Mouse (Mus musculus) left cerebral cortex, adult 8-10 months (tissue): Measurements from ENCODE around the gene Gm10354. TPM values are rescaled to one million over a fixed set of nuclear protein-coding genes. Genes with fewer than 3 reads are reported as not detected.
"Not testable (repeated sequence)": the region's sequence is repeated elsewhere in the genome, so short reads cannot be mapped to it uniquely, and the experiment has no call there.

Experiments
- DNase-seq, 2 experiments: peaks; one replicate each; pipeline ENCODE4 v3.0.0; 2022; ENCODE audit warnings: low spot score in 2 of 2
- total RNA-seq, 4 experiments: library from RNA; stranded (reverse); gene quantifications; 2 replicates each; pipeline ENCODE4 v1.2.4; 2022

Gm10354 gene
- not detected for total RNA-seq

DNA sequence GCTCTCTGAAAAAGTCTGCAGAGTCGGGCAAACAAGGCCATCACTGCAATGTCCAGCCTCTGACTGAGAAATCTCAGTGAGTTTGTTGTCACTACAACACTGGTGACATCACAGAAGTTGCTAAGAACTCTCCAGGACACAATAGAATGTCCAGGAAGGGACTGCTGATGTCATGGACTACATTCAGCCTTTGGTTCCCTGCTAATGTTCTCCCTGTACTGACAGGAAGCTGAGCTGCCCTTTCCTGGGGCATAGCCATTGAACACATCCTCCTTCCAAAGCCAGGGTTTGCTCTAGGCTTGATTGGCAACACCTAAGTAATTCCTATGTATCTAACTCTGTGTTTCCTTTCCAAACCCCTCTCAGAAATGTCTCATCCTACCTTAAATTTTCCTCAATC lies at the start of gene Gm10354:
TSS of gene Gm10354 (minus strand) at position 101 of the 400 bp plus-strand sequence.
- not testable (repeated sequence) for DNase-seq

DNA sequence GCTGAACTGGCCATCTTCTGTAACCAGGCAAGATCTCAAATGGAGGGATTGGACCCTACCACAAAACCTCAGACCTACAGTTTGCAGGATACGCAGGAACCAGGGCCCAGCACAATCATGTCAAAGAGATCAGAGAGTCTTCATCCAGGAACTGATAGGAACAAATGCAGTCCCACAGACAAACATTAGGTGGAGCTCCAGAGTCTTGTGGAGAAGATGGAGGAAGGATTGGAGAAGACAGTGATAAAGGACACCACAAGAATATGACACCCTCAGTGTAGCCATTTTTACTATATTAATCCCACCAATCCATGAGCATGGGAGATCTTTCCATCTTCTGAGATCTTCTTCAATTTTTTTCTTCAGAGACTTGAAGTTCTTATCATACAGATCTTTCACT lies 45.6 kb upstream of the Gm10354 start:
- not testable (repeated sequence) for DNase-seq

DNA sequence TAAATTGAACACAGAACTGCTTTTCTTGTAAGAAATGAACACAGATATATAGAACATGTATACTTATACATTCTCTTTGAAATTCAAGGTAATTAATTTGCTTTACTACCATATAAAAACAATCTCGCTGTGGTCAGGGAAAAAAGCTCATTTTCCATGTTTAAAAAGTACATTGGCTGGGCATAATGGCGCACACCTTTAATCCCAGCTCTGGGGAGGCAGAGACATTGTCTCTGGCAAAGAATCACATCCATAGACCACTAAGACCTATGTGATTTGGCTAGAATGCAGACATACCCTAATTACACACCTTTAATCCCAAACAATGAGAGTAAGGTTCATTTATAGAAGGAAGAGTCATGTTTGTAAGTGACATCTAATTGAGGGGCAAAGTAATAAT lies 41.3 kb upstream of the Gm10354 start:
- not testable (repeated sequence) for DNase-seq

DNA sequence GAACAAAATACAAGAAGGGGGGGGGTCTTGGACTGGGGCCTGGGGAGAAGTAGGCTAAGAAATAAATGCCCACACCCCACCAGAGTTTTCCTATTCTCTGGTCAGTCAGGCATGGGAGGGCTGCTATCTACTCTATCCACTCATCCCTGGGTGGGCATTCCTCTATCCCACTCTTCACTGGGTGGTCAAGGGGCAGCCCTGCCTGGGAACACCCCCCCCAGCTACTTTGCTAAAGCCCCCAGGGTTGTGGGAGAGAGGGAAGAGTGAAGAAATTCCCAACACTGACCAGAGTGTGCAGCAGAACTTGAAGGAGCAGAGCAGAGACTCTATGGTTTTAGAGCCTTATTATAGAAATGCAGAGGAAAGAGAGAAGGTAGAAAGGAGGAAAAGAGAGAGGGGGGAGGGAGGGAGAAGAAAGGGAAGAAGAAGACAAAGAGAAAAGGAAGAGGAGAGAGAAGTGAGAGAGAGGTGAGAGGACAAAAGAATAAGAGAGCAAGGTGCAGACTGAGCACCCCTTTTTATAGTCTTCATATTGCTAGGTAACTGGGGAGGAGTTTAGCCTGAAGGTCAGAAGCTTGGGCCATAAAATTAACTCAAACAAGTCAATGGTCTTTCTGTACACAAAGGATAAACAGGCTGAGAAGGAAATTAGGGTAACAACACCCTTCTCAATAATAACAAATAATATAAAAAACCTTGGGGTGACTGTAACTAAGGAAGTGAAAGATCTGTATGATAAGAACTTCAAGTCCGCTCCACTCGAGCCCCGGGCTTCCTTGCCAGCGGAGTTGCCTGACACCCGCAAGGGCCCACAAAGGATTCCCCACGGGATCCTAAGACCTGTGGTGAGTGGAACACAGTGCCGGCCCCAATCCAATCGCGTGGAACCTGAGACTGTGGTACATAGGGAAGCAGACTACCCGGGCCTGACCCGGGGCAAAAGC lies 32.2 kb upstream of the Gm10354 start:
- not testable (repeated sequence) for DNase-seq

DNA sequence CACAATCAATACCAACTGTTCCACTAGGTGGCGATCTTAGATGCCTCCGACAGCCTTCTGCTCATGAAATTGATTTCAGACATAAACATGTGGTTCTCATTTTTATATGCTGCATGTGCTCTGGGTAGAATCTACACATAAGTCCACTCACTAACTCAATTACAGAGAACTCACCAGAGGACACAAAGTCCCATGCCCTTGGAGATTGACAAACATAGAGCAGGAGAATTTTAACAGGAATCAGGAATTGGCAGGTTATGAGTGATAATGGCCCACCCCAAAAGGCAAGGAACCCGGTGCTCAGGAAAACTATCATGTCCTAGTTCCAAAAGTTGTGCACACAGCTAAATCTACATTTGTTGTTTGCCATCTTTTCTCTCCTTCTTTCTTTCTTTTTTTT lies 28.2 kb upstream of the Gm10354 start:
- DNase-seq = not testable (repeated sequence)

DNA sequence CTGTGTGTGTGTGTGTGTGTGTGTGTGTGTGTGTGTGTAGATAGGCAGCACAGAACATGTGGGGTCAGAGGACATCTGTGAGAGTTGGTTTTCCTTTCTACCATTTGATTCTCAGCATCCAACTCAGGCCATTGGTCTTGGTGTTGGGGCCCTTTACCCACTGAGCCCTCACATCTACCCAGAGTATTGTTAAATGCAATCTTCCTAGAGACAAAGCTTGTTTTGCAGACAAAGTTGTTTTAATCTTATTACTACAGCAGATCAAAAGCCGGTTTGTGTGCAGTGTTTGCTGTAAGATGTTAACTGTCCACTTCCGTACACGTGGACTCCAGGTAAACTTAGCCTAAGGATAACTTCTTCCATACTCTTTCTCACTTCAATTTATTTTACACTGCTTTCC lies 27.6 kb upstream of the Gm10354 start:
- not testable (repeated sequence) for DNase-seq

DNA sequence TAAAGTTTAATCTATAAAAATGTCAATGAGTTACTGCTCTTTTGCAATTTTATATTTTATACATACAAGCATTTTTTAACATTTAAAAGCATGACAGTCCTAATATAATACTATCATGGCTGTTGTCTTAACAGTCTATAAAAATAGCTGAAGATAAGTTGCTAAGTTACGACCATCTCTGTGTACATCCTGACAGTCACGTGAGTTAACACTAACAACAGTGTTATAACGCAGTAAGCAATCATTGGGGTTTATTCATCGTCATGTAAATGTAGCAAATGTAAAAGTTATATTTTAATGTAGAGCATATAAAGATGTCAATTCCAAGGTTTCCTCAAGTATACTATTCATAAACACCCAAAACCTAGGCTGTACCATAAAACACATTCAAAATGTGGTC lies 26.8 kb upstream of the Gm10354 start:
- not testable (repeated sequence) for DNase-seq

DNA sequence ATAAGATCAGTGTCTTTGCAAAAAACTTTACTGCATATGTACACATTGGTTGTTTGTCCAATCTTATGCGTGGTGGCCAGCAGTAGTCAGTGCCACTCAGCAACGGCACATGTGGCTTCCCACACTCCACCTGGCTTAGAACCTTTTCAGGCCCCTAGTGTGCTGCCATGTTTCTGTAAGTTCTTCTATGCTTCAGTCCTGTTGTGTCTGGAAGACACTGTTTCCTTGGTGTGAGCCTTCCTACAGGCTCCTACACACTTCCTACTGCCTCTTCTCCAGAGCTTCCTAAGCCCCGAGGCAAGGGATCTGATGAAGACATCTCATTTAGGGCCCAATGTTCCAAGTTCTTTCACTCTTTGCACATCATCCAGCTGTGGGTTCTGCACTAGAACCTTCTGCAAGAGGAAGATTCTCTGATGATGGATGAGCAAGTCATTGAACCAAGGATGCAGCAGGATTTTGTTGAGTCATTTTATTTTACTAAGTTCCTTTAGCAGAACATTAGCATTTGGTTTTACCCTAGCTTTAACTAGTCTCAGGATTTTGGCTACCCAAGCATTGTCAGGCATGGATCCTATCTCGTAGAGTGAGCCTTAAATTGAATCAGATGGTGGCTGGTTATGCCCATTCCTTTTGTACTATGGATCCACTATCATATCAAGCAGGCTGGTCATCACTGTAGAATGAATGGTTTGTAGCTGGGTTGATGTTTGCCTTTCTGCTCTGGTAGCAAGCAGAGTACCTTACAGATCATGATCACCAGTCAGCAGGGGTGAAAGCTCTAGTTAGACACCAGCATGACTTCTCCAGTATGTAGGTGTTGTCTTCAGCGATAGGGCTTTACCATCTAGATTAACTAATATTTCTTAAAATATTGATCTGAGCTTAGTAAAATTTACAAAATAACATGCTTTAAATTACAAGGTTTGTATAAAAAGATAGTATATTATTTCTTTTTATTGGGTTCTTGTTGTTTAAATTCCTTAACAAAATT lies 26.1 kb upstream of the Gm10354 start:
- DNase-seq = not testable (repeated sequence)

DNA sequence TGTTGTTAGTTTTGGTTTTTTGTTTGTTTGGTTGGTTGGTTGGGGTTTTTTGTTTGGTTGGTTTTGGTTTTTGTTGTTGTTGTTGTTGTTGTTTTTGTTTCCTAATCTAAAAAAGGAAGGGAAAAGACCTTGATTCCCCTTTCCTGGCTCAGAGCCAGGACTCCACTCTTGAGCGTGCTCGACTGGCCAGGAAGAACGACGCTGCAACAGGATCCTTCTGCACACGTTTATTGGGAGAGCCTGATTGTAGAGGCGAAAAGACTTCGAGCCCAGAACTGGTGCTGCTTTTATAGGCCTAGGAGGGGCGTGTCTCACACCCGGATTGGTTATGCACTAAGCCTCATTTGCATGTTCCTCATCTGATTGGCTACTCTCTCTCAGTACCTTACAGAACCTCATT lies 19.3 kb upstream of the Gm10354 start:
- DNase-seq = not testable (repeated sequence)

DNA sequence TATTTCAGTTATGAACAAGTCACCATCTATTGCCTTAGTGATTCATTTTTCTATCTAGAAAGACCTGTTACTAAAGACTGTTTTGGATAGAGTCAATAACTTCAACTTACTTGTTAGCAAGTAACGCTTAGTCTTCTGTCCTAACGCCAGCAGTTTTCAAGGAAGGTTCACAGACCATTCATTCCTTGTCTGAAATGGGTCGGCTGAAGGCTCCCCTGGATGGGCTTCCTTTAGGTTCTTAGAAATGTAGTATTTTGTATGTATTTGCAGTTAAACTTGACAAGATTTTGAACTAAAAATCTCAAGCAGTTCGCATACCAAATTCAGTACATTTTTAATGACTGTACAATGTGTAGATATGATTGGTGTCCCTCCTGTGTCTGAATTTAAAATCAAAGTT lies 18.8 kb upstream of the Gm10354 start:
- DNase-seq = not testable (repeated sequence)

DNA sequence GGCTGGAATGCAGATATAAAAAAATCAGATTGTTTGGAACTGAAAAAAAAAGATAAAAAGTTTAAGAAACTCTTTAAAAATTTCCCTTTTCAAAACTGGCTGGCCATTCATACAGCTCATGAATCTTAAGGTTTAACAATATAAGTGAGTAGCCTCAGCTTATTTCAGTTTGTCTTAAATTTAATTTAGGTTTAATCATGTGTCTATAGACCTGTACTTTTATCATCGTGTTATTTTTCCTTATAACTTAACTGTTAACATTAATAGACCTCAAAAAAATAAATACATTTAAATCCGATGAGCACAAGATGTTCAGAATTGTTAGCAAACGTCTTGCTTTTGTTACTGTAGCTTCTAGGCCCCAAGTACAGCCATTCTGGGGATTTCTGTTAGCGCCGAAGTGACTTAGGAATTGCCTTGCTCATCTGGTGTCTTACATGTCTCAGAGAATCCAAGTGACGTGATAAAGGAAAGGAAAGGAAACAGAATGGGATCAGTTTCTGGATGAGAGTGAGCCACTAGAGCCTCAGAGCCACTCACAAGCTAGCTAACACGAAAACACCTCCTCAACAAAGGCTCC lies 18.0 kb upstream of the Gm10354 start:
- not testable (repeated sequence) for DNase-seq

DNA sequence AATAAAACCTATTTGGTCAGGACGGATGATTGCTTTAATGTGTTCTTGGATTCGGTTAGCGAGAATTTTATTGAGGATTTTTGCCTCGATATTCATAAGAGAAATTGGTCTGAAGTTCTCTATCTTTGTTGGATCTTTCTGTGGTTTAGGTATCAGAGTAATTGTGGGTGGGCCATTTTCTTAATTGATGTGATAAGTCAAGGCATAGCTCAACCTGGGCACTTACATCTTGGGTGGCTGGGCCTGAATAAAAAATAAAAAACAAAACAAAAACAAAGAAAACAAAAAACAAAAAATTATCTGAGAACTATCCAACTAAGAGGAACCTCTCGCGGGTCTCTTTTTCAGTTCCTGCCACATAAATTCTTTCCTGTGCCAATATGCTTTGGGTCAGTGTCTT lies 15.4 kb upstream of the Gm10354 start:
- not testable (repeated sequence) for DNase-seq

DNA sequence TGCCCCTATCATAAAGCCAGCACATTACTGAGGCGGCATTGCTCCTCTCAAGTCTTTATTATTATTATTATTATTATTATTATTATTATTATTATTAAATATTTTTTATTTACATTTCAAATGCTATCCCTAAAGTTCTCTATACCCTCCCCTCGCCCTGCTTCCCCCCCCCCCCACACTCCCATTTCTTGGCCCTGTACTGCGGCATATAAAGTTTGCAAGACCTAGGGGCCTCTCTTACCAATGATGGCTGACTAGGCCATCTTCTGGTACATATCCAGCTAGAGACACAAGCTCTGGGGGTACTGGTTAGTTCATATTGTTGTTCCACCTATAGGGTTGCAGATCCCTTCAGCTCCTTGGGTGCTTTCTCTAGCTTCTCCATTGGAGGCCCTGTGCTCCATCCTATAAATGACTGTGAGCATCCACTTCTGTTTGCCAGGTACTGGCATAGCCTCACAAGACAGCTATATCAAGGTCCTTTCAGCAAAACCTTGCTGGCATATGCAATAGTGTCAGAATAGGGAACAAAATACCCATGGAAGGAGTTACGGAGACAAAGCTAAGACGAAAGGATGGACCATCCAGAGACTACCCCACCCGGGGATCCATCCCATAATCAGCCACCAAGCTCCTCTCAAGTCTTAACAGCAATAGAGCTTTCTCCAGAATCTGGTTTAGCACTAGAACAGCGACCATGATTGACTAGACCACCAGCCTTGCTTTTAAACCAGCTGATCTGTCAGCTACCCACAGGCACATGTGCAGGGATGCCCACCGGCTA lies 11.8 kb upstream of the Gm10354 start:
- not testable (repeated sequence) for DNase-seq

DNA sequence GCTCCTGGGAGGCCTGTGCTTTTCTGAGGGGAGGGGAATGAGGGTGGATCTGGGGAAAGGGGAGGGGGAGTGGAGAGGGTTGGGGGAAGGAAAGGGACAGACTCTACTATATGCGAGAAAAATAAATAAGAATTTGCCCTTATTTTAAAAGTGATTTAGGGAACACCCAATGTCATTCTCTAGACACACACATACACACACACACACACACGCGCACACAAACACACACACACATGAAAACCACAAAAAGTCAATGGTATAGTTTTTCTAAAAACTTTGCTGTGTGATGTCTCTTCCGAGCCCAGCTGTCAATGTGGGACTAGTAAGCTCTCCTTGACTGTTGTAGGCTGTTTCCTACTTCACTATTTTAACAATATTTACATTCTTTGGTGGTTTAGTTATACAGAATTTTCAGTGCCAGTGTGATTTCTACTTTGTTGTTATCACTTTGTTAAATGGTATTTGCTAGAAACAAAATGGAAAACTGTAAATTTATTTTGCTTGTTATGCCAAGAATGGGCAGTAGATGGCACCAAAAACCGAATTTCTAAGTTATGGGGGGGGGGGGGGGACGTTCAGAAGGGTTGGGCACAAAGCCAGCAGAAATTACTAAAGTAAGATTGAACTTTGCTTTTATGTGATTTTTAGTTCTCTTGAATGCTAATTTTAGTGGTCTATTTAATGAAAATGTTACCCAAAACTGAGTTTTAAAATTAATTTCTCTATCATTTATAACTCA lies 8.1 kb upstream of the Gm10354 start:
- DNase-seq = not testable (repeated sequence)

DNA sequence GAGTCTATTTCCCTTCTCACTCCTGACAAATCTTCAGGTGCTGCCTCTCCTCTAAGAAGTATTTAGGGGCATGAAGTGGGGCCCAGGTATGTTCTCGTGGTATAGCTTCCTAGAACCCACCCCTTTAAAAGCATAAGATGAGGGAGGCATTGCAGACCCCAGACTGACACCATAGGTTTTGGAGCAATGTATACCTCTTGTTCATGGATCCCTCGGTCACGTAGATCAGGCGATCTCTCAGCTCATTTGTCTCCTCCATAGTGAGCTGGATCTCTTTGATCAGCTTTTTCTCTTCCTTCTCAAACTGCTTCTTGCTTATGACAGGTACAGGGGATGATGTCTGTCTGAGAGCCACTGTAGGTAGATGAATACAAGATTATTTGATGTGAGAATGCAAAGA lies 1.4 kb downstream of the Gm10354 start:
- not testable (repeated sequence) for DNase-seq

DNA sequence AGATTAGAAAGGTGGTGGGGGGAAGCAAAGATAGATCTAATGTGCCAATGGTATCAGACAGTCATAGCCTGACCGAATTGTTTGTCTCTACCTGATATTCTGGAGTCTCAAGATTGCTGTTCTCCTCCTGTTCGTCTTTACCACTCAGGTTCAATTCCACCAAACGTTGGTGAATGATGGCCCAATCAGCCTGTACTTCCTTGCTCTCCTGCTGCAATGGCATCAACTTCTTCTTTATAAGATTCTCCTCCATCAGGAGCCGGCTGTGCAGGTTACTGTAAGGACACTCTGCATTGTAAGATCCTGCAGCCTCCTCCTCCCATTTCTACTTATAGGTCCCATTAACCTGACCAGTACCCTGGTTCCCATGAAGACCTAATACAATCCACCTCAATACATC lies 3.4 kb downstream of the Gm10354 start:
- DNase-seq = not testable (repeated sequence)

DNA sequence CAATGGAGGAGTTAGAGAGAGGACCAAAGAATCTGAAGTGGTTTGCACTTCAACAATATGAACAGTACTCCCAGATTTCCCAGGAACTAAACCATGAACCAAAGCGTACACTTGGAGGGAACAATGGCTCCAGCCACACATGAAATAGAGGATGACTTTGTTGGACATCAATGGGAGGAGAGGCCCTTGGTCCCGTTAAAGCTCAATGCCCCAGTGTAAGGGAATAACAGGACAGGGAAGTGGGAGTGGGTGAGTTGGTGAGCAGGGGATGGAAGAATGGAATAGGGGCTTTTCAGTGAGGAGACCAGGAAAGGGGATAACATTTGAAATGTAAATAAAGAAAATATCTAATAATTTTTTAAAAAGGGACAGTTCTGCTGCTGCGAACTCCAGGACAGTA lies 5.9 kb downstream of the Gm10354 start:
- DNase-seq = not testable (repeated sequence)

DNA sequence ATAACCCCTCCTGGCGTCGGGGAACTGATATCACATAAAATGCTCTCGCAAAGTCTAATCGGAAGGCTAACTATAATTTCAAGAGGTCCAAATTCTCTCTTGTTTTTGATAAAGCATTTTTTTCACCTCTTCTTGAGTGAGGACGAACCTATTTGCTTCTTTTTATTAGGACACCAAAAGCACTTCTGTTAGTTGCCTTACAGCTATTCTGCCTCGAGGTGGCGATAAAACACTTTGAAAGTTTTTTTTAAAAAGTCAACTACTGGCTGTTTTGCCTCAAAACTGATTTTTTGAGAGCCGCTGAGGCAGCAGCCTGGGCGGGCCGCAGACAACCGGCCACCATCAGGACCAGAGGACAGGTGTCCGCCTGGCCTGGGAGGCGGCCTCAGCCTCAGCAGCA lies 14.9 kb downstream of the Gm10354 start:
- DNase-seq = not testable (repeated sequence)

DNA sequence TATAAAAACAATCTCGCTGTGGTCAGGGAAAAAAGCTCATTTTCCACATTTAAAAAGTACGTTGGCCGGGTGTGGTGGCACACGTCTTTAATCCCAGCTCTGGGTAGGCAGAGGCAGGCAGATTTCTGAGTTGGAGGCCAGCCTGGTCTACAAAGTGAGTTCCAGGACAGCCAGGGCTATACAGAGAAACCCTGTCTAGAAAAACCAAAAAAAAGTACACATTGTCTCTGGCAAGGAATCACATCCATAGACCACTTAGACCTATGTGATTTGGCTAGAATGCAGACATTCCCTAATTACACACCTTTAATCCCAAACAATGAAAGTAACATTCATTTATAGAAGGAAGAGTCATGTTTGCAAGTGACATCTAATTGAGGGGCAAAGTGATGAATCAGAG lies 17.2 kb downstream of the Gm10354 start:
- DNase-seq = not testable (repeated sequence)
